Mouse (Mus musculus) brain, adult 10 weeks (tissue): ENCODE data around the gene Fbxo5. TPM values are rescaled to one million over a fixed set of nuclear protein-coding genes. Genes with fewer than 3 reads are reported as not detected.

Experiments
- polyA plus RNA-seq: library from polyadenylated mRNA; stranded (reverse); fragments of 350-450 nt; fragmentation: Illumina TruSeq; extraction: RNeasy Lipid Tissue Mini Kit (QIAGEN cat#74804); gene quantifications from one replicate; pipeline ENCODE4 v1.2.3, GENCODE M21; 2015; ENCODE audit warnings: low read depth, low replicate concordance

The Fbxo5 gene
- polyA plus RNA-seq = 1.3 TPM

DNA sequence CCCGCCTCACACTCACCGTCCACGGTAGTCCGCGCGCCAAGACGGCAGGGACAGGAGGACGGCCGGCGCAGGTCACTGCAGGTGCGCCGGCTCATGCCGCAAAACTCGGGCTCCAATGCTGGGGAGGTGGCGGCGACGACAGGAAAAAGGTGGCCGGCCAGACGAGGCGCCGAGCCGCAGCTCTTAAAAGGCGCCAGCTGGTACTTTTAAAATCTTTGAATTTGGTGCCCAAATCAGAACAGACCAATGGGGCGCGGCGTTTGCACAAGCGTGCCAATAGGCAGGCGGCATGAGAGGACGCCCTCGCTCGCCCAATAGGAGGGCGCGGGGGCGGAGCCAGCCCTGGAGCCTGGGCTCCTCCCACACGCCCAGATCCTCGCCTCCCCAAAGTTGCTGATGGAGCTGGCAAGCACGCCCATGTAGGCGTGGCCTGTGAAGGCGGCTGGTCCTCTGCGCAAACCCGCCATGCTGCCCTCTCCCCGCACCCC is at the start of gene Fbxo5:
Gene Fbxo5 (minus strand): TSS at position 358 of the 488 bp plus-strand sequence.

GRCm38 (mm10) chr10:5823740-5824491 is 18.5 kb upstream of the Fbxo5 start, which contains the start of gene Mtrf1l:
Gene Mtrf1l (minus strand): TSS chr10:5823910.

Other genes starting within 250 kb of the Fbxo5 start
- gene Myct1, start 211.8 kb downstream of the Fbxo5 start, polyA plus RNA-seq = 0.80 TPM
- 69.1 TPM for gene Vip, start 166.4 kb downstream of the Fbxo5 start, polyA plus RNA-seq
- gene Mtrf1l, start 18.3 kb upstream of the Fbxo5 start, polyA plus RNA-seq = 10.5 TPM
- gene Rgs17, start 116.8 kb upstream of the Fbxo5 start, polyA plus RNA-seq = 35.1 TPM